Mouse (Mus musculus): ENCODE measurements at regions not wholly inside any gene's neighbourhood (a gene's known extent, or its start where the extent isn't known, plus 50 kb on each side); places are given as distances from the start of the nearest gene placed in this dataset.

- TF ChIP-seq CTCF (IDR thresholded peaks at IDR 0.05; ENCODE audit: control insufficient read depth, insufficient read depth, insufficient read length), result no peak
- peak; percentile 54 for TF ChIP-seq USF1 (IDR thresholded peaks at IDR 0.05; ENCODE audit: low read depth)
- no peak for TF ChIP-seq MAX (IDR thresholded peaks at IDR 0.05)
- TF ChIP-seq MYOD1 (IDR thresholded peaks at IDR 0.05; ENCODE audit: control insufficient read depth, insufficient read length, low read depth), result no peak
- no peak for TF ChIP-seq MYOG (IDR thresholded peaks at IDR 0.05; ENCODE audit: control insufficient read depth, extremely low read depth, insufficient read length)
Measured at GRCm38 (mm10) chr11:42905561-42905960, 130.0 kb upstream of the Gm9972 start.
